Mouse (Mus musculus) heart, adult 2 months (tissue): Measurements from ENCODE around the gene Mettl7a1. TPM values are rescaled to one million over a fixed set of nuclear protein-coding genes. Genes with fewer than 3 reads are reported as not detected.
A peak's percentile ranks its signal among the peaks of the same experiment; 100 is the strongest.
"Not testable (repeated sequence)": the region's sequence is repeated elsewhere in the genome, so short reads cannot be mapped to it uniquely, and the experiment has no call there.

Experiments used
- DNase-seq, 2 experiments: peaks; one replicate each; pipeline ENCODE4 v3.0.0; 2021
- H3K27ac ChIP-seq: fragments of 200-600 bp; 2 replicates; pipeline ENCODE4 v1.8.1; 2022
- H3K27me3 ChIP-seq: fragments of 200-500 bp; 2 replicates; pipeline ENCODE4 v1.6.1; 2012; ENCODE audit warnings: mild to moderate bottlenecking, low read length, inconsistent platforms, mixed read lengths; ENCODE audit not compliant: control insufficient read depth, insufficient read depth
- H3K36me3 ChIP-seq: fragments of 200-500 bp; 2 replicates; pipeline ENCODE4 v1.6.1; 2012; ENCODE audit warnings: low read length, inconsistent platforms; ENCODE audit not compliant: control insufficient read depth, insufficient read depth
- H3K4me1 ChIP-seq: fragments of 200-500 bp; 2 replicates; pipeline ENCODE4 v1.6.1; 2011; ENCODE audit warnings: low read length; ENCODE audit not compliant: control insufficient read depth, insufficient read depth
- H3K4me3 ChIP-seq: fragments of 200-600 bp; 2 replicates; pipeline ENCODE4 v1.8.1; 2022
- H3K79me2 ChIP-seq: fragments of 200-500 bp; replicated peaks from 2 replicates; pipeline ENCODE4 v1.6.1; 2012; ENCODE audit warnings: mild to moderate bottlenecking, inconsistent platforms, low read length, moderate library complexity, mixed read lengths; ENCODE audit not compliant: control insufficient read depth, insufficient read depth
- H3K9ac ChIP-seq: fragments of 200-500 bp; 2 replicates; pipeline ENCODE4 v1.6.1; 2012; ENCODE audit warnings: low read depth, mild to moderate bottlenecking, control low read depth, inconsistent platforms, low read length, mixed read lengths
- CTCF ChIP-seq: fragments of 200-600 bp; IDR thresholded peaks from 2 replicates; pipeline ENCODE4 v1.8.1; 2022; ENCODE audit warnings: antibody characterized with exemption, mild to moderate bottlenecking, moderate library complexity
- EP300 ChIP-seq: fragments of 200-500 bp; IDR thresholded peaks from 2 replicates; pipeline ENCODE4 v1.6.1; 2011; ENCODE audit warnings: low read depth, low read length, control low read depth; ENCODE audit not compliant: insufficient read depth
- POLR2A ChIP-seq: fragments of 200-500 bp; IDR thresholded peaks from 2 replicates; pipeline ENCODE4 v1.6.1; 2011; ENCODE audit warnings: mild to moderate bottlenecking, low read depth, low read length, control low read depth; ENCODE audit not compliant: insufficient read depth
- WGBS: fragments of 180-500 bp; shearing (Covaris S2); methylation state at CpG from one replicate; pipeline ENCODE4 v1.1.7; 2018; 5-methylcytosine and 5-hydroxymethylcytosine counted together
- intact Hi-C: fragments of 180-260 bp; cut with DNase I; formaldehyde crosslinking; loops from one replicate; pipeline ENCODE4 v1.15.1; 2025
- polyA plus RNA-seq: library from polyadenylated mRNA; depleted of rRNA; stranded (reverse); fragments of >200 nt; gene quantifications from 2 replicates; pipeline ENCODE4 v1.2.3, GENCODE M21; 2012
- total RNA-seq, 2 experiments: library from RNA; stranded (reverse); gene quantifications; 2 replicates each; pipeline ENCODE4 v1.2.3; 2021

Gene Mettl7a1
- total and polyA plus RNA-seq, 3 experiments, result 43.0 to 56.4 (median 44.8) TPM

DNA sequence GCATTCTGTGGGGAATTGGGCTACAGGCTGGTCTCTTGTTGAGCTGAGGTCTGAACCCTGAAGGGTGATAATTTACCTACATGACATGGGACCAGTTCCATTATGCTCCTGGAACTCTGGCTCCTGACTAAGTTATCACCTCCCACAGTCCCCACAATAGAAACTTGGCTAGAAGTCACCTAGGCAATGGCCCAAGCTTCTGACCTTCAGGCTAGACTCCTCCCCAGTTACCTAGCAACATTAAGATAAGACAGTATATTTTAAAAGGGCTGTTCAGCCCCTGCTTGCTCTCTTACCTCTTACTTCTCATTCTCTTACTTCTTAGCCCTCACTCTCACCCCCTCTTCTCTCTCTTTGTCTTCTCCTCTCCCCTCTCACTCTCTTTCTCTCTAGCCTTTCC, 41.5 kb downstream of the Mettl7a1 start:
- TF ChIP-seq EP300, result 0 out of 2 replicates have a peak, but pooled peaks have one; percentile 40
- no peak for TF ChIP-seq CTCF
- no peak for TF ChIP-seq POLR2A
- no peaks in the 10 kb centered on the region for H3K36me3 ChIP-seq
- no peaks in the 10 kb centered on the region; the same call in 1 of the 2 replicates for H3K4me1 ChIP-seq
- H3K9ac ChIP-seq, result no peak overlapping the region
- H3K27ac ChIP-seq, result peak overlapping the region; percentile 65
- H3K79me2 ChIP-seq, result no peaks in the 10 kb centered on the region
- H3K27me3 ChIP-seq, result no peaks in the 10 kb centered on the region
- no peak overlapping the region for H3K4me3 ChIP-seq
- DNase-seq, result peak in 1 of 2 experiments; percentile 58
- intact Hi-C loops, result no loop called here

- H3K9ac ChIP-seq, result no peak overlapping the region
- no peaks in the 10 kb centered on the region for H3K79me2 ChIP-seq
- no peak overlapping the region for H3K4me3 ChIP-seq
- DNase-seq, result no peak
- 71% methylated on average over 14 of the region's 14 CpGs for WGBS
- H3K4me1 ChIP-seq, result no peaks in the 10 kb centered on the region; the same call in 1 of the 2 replicates
- no peak overlapping the region for H3K27ac ChIP-seq
- intact Hi-C loops, result no loop called here
- no peak for TF ChIP-seq CTCF
- TF ChIP-seq POLR2A, result no peak
- TF ChIP-seq EP300, result no peak
- no peaks in the 10 kb centered on the region for H3K27me3 ChIP-seq
- no peaks in the 10 kb centered on the region for H3K36me3 ChIP-seq
Observed at GRCm38 (mm10) chr15:100346761-100347160, 42.8 kb downstream of the Mettl7a1 start.

DNA sequence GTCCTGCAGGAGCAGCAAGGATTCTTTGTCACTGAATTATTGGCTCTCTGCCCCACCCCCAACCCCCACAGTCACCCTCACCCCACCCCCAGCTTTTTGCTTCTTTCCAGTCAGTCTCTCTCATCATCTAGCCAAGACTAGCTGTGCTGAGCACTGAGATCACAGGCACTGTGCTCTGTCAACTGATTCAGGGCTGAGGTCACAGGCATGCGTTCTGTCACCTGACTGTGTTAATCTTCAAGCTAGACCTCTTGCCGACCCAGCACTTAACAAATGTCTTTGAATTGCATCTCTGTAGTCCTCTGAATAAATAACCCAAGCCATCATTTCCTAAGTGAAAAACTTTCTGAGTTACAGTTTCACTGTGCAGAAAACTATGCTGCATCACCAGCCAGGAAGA, 45.6 kb downstream of the Mettl7a1 start:
- H3K79me2 ChIP-seq, result no peaks in the 10 kb centered on the region
- no peak overlapping the region for H3K9ac ChIP-seq
- no peaks in the 10 kb centered on the region for H3K27me3 ChIP-seq
- no peak overlapping the region for H3K27ac ChIP-seq
- no peaks in the 10 kb centered on the region for H3K36me3 ChIP-seq
- H3K4me1 ChIP-seq, result no peaks in the 10 kb centered on the region; the same call in 1 of the 2 replicates
- TF ChIP-seq POLR2A (no peak), EP300 (0 out of 2 replicates have a peak, but pooled peaks have one; percentile 34)
- intact Hi-C loops, result no loop called here
- no peak overlapping the region for H3K4me3 ChIP-seq
- no peak for DNase-seq
- 27% methylated on average over 2 of the region's 2 CpGs for WGBS

GRCm38 (mm10) chr15:100351501-100352060, 47.6 kb downstream of the Mettl7a1 start:
- DNase-seq, result no peak
- 54% methylated on average over 6 of the region's 6 CpGs for WGBS
- no peaks in the 10 kb centered on the region for H3K4me1 ChIP-seq
- H3K27me3 ChIP-seq, result no peaks in the 10 kb centered on the region
- no peaks in the 10 kb centered on the region for H3K36me3 ChIP-seq
- no peaks in the 10 kb centered on the region for H3K79me2 ChIP-seq
- no peak for TF ChIP-seq POLR2A
- TF ChIP-seq EP300, result no peak
- TF ChIP-seq CTCF, result no peak
- no peak overlapping the region for H3K4me3 ChIP-seq
- H3K9ac ChIP-seq, result no peak overlapping the region
- intact Hi-C loops, result no loop called here
- H3K27ac ChIP-seq, result no peak overlapping the region

DNA sequence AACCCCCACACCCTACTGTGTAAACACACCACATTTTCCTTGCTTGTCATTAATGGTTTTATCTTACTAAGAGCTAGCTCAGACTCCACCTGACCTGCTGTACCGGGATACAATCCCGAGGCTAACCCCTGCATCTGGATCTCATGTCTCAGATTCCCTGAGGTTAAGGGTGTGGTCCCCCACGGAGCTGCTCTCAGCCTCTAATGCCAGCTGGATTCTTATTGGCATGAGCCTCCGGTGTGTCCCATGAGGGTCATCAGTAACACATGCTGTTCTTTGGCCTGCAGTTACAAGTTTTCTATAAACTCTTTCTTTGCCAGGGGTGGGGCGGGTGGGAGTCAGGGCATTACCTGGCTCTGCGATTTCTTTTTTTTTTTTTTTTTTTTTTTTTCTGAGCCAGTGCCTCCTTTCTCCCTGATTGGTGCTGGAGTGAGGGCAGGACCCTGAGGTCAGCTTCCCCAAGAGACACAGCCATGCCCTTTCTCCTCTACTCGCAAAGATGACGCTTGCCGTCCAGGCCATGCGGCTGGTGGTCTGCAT, 48.8 kb downstream of the Mettl7a1 start, which contains the start of the genes Methig1 and Mettl7a2:
Gene Methig1, plus strand, starts transcription at position 439 of the 540 bp plus-strand sequence.
Gene Mettl7a2, plus strand, starts transcription at position 490 of the 540 bp plus-strand sequence.
- Histone ChIP-seq H3K27ac (no peak within 1 kb of the TSS), H3K27me3 (no peaks in the 10 kb centered on the region), H3K4me1 (no peaks in the 10 kb centered on the region), H3K9ac (no peak within 1 kb of the TSS), H3K79me2 (no peaks in the 10 kb centered on the region), H3K36me3 (no peaks in the 10 kb centered on the region), H3K4me3 (no peak within 1 kb of the TSS)
- TF ChIP-seq CTCF (no peak), EP300 (no peak), POLR2A (no peak)
- intact Hi-C loops, result no loop called here
- DNase-seq, result no peak
- WGBS, result 80% methylated on average over 10 of the region's 10 CpGs

- intact Hi-C loops, H3K9ac ChIP-seq, H3K36me3 ChIP-seq, H3K27me3 ChIP-seq, H3K79me2 ChIP-seq, DNase-seq, H3K27ac ChIP-seq, H3K4me1 ChIP-seq, H3K4me3 ChIP-seq: not testable (repeated sequence)
- WGBS, result 90% methylated on average over 22 of the region's 22 CpGs
Observed at GRCm38 (mm10) chr15:100353399-100353798, 49.5 kb downstream of the Mettl7a1 start.
